Mouse (Mus musculus): ENCODE results near the gene Fam162b. TPM values are rescaled to one million over a fixed set of nuclear protein-coding genes. Genes with fewer than 3 reads are reported as not detected.

The Fam162b gene
- polyA plus RNA-seq, 1 experiment from 2014 or later: 0.79 TPM

DNA sequence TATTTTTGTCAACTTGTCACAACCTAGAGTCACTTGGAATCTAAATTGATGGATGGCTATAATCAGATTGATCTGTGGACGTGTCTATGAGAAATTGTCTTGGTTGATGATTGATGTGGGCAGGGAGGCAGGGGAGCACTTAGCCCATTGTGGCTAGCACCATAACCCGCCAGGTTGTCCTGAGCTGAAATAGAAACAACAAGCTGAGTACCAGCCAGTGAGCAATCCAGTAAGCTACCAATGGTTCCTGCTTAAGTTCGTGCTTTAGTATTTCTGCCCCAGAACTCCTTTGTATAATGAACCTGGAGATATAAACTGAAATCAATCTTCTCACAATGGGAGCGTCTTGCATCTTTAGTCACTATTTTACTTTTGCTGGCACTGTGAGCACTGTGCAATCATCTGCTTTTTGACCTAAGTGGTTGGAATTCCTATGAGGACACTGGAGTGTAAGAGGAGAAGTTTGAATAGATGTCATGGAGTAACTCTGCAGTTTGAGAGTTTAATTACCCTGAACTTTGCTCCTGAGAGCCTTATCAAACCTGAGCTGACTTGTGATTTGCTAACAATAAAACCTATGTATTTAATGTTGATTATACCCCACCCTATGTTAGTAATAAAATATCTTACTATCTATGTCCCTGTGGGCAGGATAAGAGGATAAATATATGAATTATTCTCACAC is 19.6 kb upstream of the Fam162b start:
- Histone ChIP-seq H3K36me3 (ENCODE audit: control insufficient read depth, insufficient read depth, low read length) (no peaks in the 10 kb centered on the region), H3K27ac (ENCODE audit: low read depth, low read length) (no peak overlapping the region), H3K9ac (ENCODE audit: low read depth, low read length) (no peak overlapping the region), H3K9me3 (replicated peaks; ENCODE audit: control insufficient read depth, low read length) (no peaks in the 10 kb centered on the region), H3K4me3 (ENCODE audit: low read depth, low read length) (no peak overlapping the region), H3K4me2 (no peak overlapping the region), H3K4me1 (ENCODE audit: control insufficient read depth, insufficient read depth, low read length) (no peaks in the 10 kb centered on the region), H3K27me3 (ENCODE audit: control insufficient read depth, insufficient read depth, low read length) (no peaks in the 10 kb centered on the region)
- ATAC-seq (replicated peaks; ENCODE audit: insufficient number of reproducible peaks, low FRiP score, low TSS enrichment): no peak
- 71% methylated on average over 4 of the region's 4 CpGs for WGBS (ENCODE audit: insufficient replicate concordance)

DNA sequence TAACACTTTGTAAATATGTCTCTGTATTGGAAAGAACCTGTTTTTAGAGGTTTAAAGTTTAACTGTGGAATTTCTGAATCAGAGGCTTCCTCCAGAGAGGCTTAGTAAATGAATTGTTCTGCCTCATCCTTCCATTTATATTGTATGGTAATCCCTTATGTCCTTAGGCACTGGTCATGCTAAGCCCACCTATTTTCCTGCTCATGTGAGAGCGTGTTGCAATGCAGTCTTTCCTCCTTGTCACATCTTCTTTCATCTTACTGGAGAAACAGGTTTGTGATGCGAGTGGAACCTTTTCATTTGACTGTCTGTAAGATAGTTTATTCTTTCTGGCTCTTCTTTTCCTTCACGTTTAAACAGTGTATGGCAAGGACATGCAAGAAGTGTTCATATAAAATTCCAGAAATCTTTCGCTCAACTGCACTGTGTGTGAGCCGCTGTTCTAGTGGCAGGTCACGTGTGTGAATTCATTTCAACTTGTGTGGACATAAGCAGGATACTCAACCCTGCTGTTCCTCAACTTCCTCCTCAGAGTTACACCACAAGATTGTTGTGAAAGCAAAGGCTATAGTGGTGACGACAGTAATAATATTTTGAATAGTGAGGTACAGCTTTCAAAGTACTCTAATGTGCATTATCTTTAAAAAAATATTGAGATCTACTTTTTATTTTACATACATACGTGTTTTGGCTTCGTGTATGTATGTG is 6.8 kb upstream of the Fam162b start:
- no peaks in the 10 kb centered on the region for H3K27me3 ChIP-seq (ENCODE audit: control insufficient read depth, insufficient read depth, low read length)
- H3K4me3 ChIP-seq (ENCODE audit: low read depth, low read length): no peak overlapping the region
- H3K9me3 ChIP-seq (replicated peaks; ENCODE audit: control insufficient read depth, low read length): no peaks in the 10 kb centered on the region
- no peak overlapping the region for H3K4me2 ChIP-seq
- no peak overlapping the region for H3K9ac ChIP-seq (ENCODE audit: low read depth, low read length)
- no peak for ATAC-seq (replicated peaks; ENCODE audit: insufficient number of reproducible peaks, low FRiP score, low TSS enrichment)
- no peaks in the 10 kb centered on the region for H3K4me1 ChIP-seq (ENCODE audit: control insufficient read depth, insufficient read depth, low read length)
- WGBS (ENCODE audit: insufficient replicate concordance): 77% methylated on average over 9 of the region's 9 CpGs
- no peak overlapping the region for H3K27ac ChIP-seq (ENCODE audit: low read depth, low read length)
- H3K36me3 ChIP-seq (ENCODE audit: control insufficient read depth, insufficient read depth, low read length): no peaks in the 10 kb centered on the region

GRCm38 (mm10) chr10:51595001-51595931 is 4.9 kb upstream of the Fam162b start:
- H3K9me3 ChIP-seq (replicated peaks; ENCODE audit: control insufficient read depth, low read length): no peaks in the 10 kb centered on the region
- no peak overlapping the region for H3K27ac ChIP-seq (ENCODE audit: low read depth, low read length)
- H3K4me1 ChIP-seq (ENCODE audit: control insufficient read depth, insufficient read depth, low read length): no peaks in the 10 kb centered on the region
- H3K4me3 ChIP-seq (ENCODE audit: low read depth, low read length): no peak overlapping the region
- no peak overlapping the region for H3K9ac ChIP-seq (ENCODE audit: low read depth, low read length)
- H3K4me2 ChIP-seq: no peak overlapping the region
- WGBS (ENCODE audit: insufficient replicate concordance): 39% methylated on average over 10 of the region's 10 CpGs
- H3K36me3 ChIP-seq (ENCODE audit: control insufficient read depth, insufficient read depth, low read length): no peaks in the 10 kb centered on the region
- peaks cover 2% of the 10 kb centered on the region; the same call in 1 of the 2 replicates for H3K27me3 ChIP-seq (ENCODE audit: control insufficient read depth, insufficient read depth, low read length)
- ATAC-seq (replicated peaks; ENCODE audit: insufficient number of reproducible peaks, low FRiP score, low TSS enrichment): no peak

DNA sequence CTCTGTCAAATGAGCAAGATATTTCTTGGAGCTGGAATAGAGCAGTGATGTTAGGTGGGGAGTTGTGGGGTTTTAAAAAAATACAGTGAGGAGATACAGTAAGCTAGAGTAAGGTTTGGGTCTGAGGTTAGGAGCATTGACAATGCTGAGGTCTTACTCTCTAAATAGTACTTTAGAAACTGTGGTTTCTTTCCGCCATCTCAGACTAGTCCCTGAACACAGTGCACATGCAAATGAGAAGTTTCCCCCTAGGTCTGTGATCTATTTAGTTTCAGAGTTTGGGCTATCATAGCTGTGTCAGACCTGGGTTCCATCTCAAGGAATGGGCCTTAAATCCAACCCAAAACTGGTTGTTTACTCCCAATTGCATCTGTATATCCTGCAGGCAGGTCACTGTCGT is 1.3 kb upstream of the Fam162b start:
- Histone ChIP-seq H3K36me3 (ENCODE audit: control insufficient read depth, insufficient read depth, low read length) (no peaks in the 10 kb centered on the region), H3K9me3 (replicated peaks; ENCODE audit: control insufficient read depth, low read length) (no peaks in the 10 kb centered on the region), H3K27ac (ENCODE audit: low read depth, low read length) (no peak overlapping the region), H3K4me1 (ENCODE audit: control insufficient read depth, insufficient read depth, low read length) (no peaks in the 10 kb centered on the region), H3K27me3 (ENCODE audit: control insufficient read depth, insufficient read depth, low read length) (peaks cover 3% of the 10 kb centered on the region; the same call in 1 of the 2 replicates), H3K4me2 (no peak overlapping the region), H3K4me3 (ENCODE audit: low read depth, low read length) (no peak overlapping the region), H3K9ac (ENCODE audit: low read depth, low read length) (no peak overlapping the region)
- ATAC-seq (replicated peaks; ENCODE audit: insufficient number of reproducible peaks, low FRiP score, low TSS enrichment): no peak
- WGBS (ENCODE audit: insufficient replicate concordance): 78% methylated on average over 2 of the region's 2 CpGs

DNA sequence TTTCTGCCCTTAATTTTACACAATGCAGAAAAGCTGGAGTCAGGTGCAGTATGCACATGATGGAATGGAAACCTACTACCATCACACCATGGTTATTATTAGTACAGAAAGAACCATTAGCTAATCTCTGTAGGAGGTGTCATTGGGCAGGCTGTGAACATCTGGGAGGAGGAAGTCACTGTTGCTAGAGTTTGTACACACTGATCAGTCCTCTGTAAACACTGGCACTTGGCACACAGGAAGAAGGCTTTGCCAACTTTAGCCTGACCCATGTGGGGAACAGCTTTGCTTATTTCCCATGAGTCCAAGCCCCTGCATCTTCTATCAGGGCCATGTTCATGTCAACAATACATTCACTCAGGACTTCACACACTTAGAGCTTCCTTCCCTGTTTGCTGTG is 5.4 kb downstream of the Fam162b start:
- Histone ChIP-seq H3K9ac (ENCODE audit: low read depth, low read length) (no peak overlapping the region), H3K27ac (ENCODE audit: low read depth, low read length) (no peak overlapping the region), H3K9me3 (replicated peaks; ENCODE audit: control insufficient read depth, low read length) (no peaks in the 10 kb centered on the region), H3K4me1 (ENCODE audit: control insufficient read depth, insufficient read depth, low read length) (no peaks in the 10 kb centered on the region), H3K4me3 (ENCODE audit: low read depth, low read length) (no peak overlapping the region), H3K4me2 (no peak overlapping the region), H3K36me3 (ENCODE audit: control insufficient read depth, insufficient read depth, low read length) (no peaks in the 10 kb centered on the region), H3K27me3 (ENCODE audit: control insufficient read depth, insufficient read depth, low read length) (no peaks in the 10 kb centered on the region)
- ATAC-seq (replicated peaks; ENCODE audit: insufficient number of reproducible peaks, low FRiP score, low TSS enrichment): no peak

GRCm38 (mm10) chr10:51584378-51584777 is 5.9 kb downstream of the Fam162b start:
- no peak overlapping the region for H3K27ac ChIP-seq (ENCODE audit: low read depth, low read length)
- H3K9me3 ChIP-seq (replicated peaks; ENCODE audit: control insufficient read depth, low read length): no peaks in the 10 kb centered on the region
- H3K27me3 ChIP-seq (ENCODE audit: control insufficient read depth, insufficient read depth, low read length): no peaks in the 10 kb centered on the region
- no peak for ATAC-seq (replicated peaks; ENCODE audit: insufficient number of reproducible peaks, low FRiP score, low TSS enrichment)
- WGBS (ENCODE audit: insufficient replicate concordance): 89% methylated on average over 1 of the region's 1 CpGs
- no peak overlapping the region for H3K4me3 ChIP-seq (ENCODE audit: low read depth, low read length)
- no peak overlapping the region for H3K9ac ChIP-seq (ENCODE audit: low read depth, low read length)
- no peak overlapping the region for H3K4me2 ChIP-seq
- no peaks in the 10 kb centered on the region for H3K4me1 ChIP-seq (ENCODE audit: control insufficient read depth, insufficient read depth, low read length)
- no peaks in the 10 kb centered on the region for H3K36me3 ChIP-seq (ENCODE audit: control insufficient read depth, insufficient read depth, low read length)

DNA sequence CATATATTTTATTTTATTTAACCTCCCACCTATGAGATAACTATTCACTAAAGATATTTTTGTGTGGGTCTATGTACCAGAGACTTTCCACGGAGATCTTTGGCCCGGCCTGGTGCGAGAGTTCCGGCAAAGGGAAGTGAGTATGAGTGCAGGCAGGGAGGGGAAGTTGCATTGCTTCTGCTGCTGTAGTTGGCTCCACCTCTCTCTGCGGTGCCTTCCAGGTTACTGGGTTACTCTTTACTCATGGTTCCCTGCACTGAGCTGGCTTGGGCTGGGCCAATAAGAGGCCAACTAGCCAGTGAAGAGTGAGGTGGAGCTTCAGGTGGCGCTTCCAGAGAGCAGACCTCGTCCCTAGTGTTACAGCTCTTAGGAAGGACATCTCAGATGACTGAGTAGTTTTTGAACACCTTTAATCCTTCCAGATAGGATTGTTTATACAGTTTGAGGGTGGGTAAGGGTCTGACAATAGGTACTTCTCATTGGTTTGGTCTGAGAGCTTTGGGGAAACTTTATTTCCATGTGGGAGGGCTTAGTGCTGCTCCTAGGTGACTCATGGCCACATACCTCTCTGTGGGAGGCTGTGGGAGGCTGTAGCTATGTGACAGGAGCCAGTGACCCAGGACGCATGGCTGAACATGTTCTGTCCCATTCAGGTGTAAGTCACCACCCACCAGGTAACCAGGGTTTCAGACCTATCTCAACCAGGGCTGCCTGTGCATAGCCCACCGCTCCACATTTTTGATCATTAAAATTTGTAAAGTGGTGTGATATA is 18.9 kb downstream of the Fam162b start:
- Histone ChIP-seq H3K4me1 (ENCODE audit: control insufficient read depth, insufficient read depth, low read length) (no peaks in the 10 kb centered on the region), H3K9me3 (replicated peaks; ENCODE audit: control insufficient read depth, low read length) (no peaks in the 10 kb centered on the region), H3K4me2 (no peak overlapping the region), H3K36me3 (ENCODE audit: control insufficient read depth, insufficient read depth, low read length) (no peaks in the 10 kb centered on the region), H3K27me3 (ENCODE audit: control insufficient read depth, insufficient read depth, low read length) (no peaks in the 10 kb centered on the region), H3K4me3 (ENCODE audit: low read depth, low read length) (no peak overlapping the region), H3K9ac (ENCODE audit: low read depth, low read length) (no peak overlapping the region), H3K27ac (ENCODE audit: low read depth, low read length) (no peak overlapping the region)
- no peak for ATAC-seq (replicated peaks; ENCODE audit: insufficient number of reproducible peaks, low FRiP score, low TSS enrichment)
- WGBS (ENCODE audit: insufficient replicate concordance): 67% methylated on average over 9 of the region's 9 CpGs

DNA sequence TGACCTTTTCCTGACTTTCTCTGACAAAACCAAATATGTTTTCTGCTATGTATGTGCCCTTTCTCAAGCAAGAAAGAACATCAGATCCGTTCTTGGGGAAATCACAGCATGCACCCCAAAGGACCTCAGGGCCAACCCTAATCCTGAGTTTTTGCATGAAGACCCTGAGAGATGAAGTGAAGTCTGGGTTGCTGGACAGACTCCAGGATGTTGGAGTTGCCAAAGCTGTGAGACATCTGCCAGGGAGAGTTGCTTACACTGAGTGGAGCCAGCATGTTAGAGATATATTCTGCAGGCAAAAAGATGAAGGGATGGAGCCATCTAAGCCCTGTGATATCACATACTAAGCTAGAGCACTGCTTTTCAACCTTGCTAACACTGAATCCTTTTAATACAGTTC is 34.3 kb downstream of the Fam162b start:
- H3K36me3 ChIP-seq (ENCODE audit: control insufficient read depth, insufficient read depth, low read length): no peaks in the 10 kb centered on the region
- no peaks in the 10 kb centered on the region for H3K27me3 ChIP-seq (ENCODE audit: control insufficient read depth, insufficient read depth, low read length)
- H3K4me2 ChIP-seq: no peak overlapping the region
- no peak overlapping the region for H3K9ac ChIP-seq (ENCODE audit: low read depth, low read length)
- H3K27ac ChIP-seq (ENCODE audit: low read depth, low read length): no peak overlapping the region
- H3K4me1 ChIP-seq (ENCODE audit: control insufficient read depth, insufficient read depth, low read length): no peaks in the 10 kb centered on the region
- H3K4me3 ChIP-seq (ENCODE audit: low read depth, low read length): no peak overlapping the region
- 77% methylated on average over 1 of the region's 1 CpGs for WGBS (ENCODE audit: insufficient replicate concordance)
- H3K9me3 ChIP-seq (replicated peaks; ENCODE audit: control insufficient read depth, low read length): no peaks in the 10 kb centered on the region
- no peak for ATAC-seq (replicated peaks; ENCODE audit: insufficient number of reproducible peaks, low FRiP score, low TSS enrichment)
